Mouse (Mus musculus) liver, embryonic 16.5 days (tissue): ENCODE data around the gene Pank1. TPM values are rescaled to one million over a fixed set of nuclear protein-coding genes. Genes with fewer than 3 reads are reported as not detected.

Source experiments
- ATAC-seq: fragments of 200-750 bp; cut with Nextera tagmentation; 2 replicates; pipeline ENCODE4 v1.8.0; 2017; ENCODE audit warnings: low read depth, mild to moderate bottlenecking, moderate number of reproducible peaks, moderate library complexity
- H3K27ac ChIP-seq: fragments of 300-500 bp; sonication (generic); 2 replicates; pipeline ENCODE4 v1.5.1; 2014; ENCODE audit warnings: mild to moderate bottlenecking, low read length
- H3K27me3 ChIP-seq: fragments of 300-500 bp; sonication (generic); 2 replicates; pipeline ENCODE4 v1.6.1; 2014; ENCODE audit warnings: low read depth, low read length, mixed read lengths; ENCODE audit not compliant: control insufficient read depth, insufficient read depth
- H3K36me3 ChIP-seq: fragments of 300-500 bp; sonication (generic); 2 replicates; pipeline ENCODE4 v1.6.1; 2014; ENCODE audit warnings: mild to moderate bottlenecking; ENCODE audit not compliant: control insufficient read depth, insufficient read depth
- H3K4me1 ChIP-seq: fragments of 300-500 bp; sonication (generic); 2 replicates; pipeline ENCODE4 v1.6.1; 2014; ENCODE audit warnings: low read depth, low read length, mixed read lengths; ENCODE audit not compliant: control insufficient read depth
- H3K4me2 ChIP-seq: fragments of 300-500 bp; sonication (generic); 2 replicates; pipeline ENCODE4 v1.6.1; 2014; ENCODE audit warnings: low read depth, low read length, mixed read lengths
- H3K4me3 ChIP-seq: fragments of 300-500 bp; sonication (generic); 2 replicates; pipeline ENCODE4 v1.5.1; 2014; ENCODE audit warnings: low read depth, mild to moderate bottlenecking, low read length
- H3K9ac ChIP-seq: fragments of 300-500 bp; sonication (generic); 2 replicates; pipeline ENCODE4 v1.6.1; 2014; ENCODE audit warnings: low read depth, low read length
- H3K9me3 ChIP-seq: fragments of 300-500 bp; sonication (generic); replicated peaks from 2 replicates; pipeline ENCODE4 v1.6.1; 2016; ENCODE audit warnings: low read length; ENCODE audit not compliant: control insufficient read depth
- WGBS: fragments of 180-500 bp; shearing (Covaris S2); extraction: QIAGEN DNeasy Blood & Tissue Kit; methylation state at CpG from one replicate; pipeline ENCODE4 v1.1.7; 2014; ENCODE audit not compliant: insufficient replicate concordance; 5-methylcytosine and 5-hydroxymethylcytosine counted together
- microRNA counts: library from miRNA; unstranded; fragments of <30 nt; microRNA quantifications from one replicate; lab custom pipeline; 2016
- microRNA-seq: library from miRNA; unstranded; fragments of <30 nt; microRNA quantifications from one replicate; pipeline ENCODE4, GENCODE M21; 2016
- polyA plus RNA-seq: library from polyadenylated mRNA; unstranded; fragments of >200 nt; fragmentation: Nextera tagmentation; extraction: Ambion mirVana; gene quantifications from 2 replicates; pipeline ENCODE4 v1.2.1, GENCODE M21; 2015

The Pank1 gene
- polyA plus RNA-seq, 1 experiment from 2014 or later, result 10.7 TPM

DNA sequence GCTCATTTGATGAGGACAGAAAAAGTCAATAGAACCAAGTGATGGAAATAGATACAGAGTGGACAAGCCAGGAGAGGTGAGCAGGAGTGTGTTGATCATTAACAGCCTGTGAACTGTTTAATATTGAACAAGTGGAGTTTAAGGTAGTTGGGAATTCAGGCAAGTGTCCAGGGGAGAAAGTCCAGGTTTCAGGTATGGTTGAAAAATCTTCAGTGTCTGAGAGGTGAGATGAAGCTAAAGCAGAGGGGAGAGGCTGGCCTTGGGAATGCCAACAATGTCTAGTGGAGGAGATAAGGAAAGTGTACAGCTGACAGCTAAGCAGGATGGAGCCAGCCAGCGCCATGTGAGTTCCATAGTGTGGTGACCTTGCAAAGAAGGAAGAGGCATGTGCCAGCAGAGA lies 120.5 kb downstream of the Pank1 start:
- 0 out of 2 replicates have a peak overlapping the region, but pooled peaks have one; percentile 1 for H3K4me2 ChIP-seq
- no peak overlapping the region for H3K9ac ChIP-seq
- no peak overlapping the region for H3K4me3 ChIP-seq
- no peaks in the 10 kb centered on the region for H3K27me3 ChIP-seq
- H3K36me3 ChIP-seq, result no peaks in the 10 kb centered on the region
- 48% methylated on average over 1 of the region's 1 CpGs for WGBS
- peak; percentile 86 for ATAC-seq
- H3K9me3 ChIP-seq, result no peaks in the 10 kb centered on the region
- H3K27ac ChIP-seq, result peak overlapping the region; percentile 54
- H3K4me1 ChIP-seq, result no peaks in the 10 kb centered on the region; the same call in 1 of the 2 replicates

MicroRNA genes within 50 kb of the gene (microRNA counts, 519-probe panel; counts per million panel counts)
- 2,720 counts per million, percentile 75 among the panel's probes with 10 or more counts for microRNA mmu-miR-107 (lab: Ali Mortazavi, UCI)

Small RNAs within 50 kb of the gene (microRNA-seq; reads per million reads assigned to microRNA genes)
- gene Mir107, result 2,602 reads per million, percentile 85 among the genes with 10 or more reads in this experiment

Other genes with a start within 250 kb of the Pank1 start
- 0.09 and 0.30 TPM in 2 replicates for gene Ifit1bl2, start 238.7 kb downstream of the Pank1 start, polyA plus RNA-seq
- gene Ifit1, start 238.6 kb downstream of the Pank1 start, polyA plus RNA-seq, result 0.77 and 0.81 TPM in 2 replicates
- gene Slc16a12, start 132.2 kb downstream of the Pank1 start, polyA plus RNA-seq, result 15.3 and 16.5 TPM in 2 replicates
- 27.6 and 30.3 TPM in 2 replicates for gene Kif20b, start 42.9 kb upstream of the Pank1 start, polyA plus RNA-seq